Mouse (Mus musculus): ENCODE results near the gene Dpy19l1.

Gene Dpy19l1

DNA sequence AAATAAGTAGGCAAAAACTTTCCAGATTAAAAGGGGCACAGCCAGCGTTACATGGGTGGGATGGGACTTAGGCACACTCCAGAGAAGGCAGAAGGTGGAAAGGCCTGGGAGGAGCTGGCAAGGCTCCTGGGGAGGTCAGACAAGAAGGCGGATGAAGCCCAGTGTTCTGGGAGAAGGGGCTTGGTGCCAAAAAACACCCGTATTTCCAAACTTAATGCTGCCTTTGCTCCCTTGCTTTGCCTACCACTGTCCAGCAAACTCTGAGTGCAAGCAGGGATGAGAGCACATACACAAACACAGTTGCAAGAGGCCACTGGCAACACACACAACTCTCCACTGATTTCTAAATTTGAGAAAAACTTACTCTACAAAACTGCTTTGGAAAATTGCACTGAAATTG lies 81.7 kb downstream of the Dpy19l1 start:
- Histone ChIP-seq H3K27me3 (ENCODE audit: insufficient read depth, low read length) (no peaks in the 10 kb centered on the region), H3K36me3 (ENCODE audit: insufficient read depth, low read length) (peaks cover 79% of the 10 kb centered on the region)
- no peak for TF ChIP-seq CTCF (conservative IDR thresholded peaks at IDR 0.05; ENCODE audit: low read length)
- no peak for TF ChIP-seq NANOG (IDR thresholded peaks at IDR 0.05; ENCODE audit: borderline replicate concordance, low read length)
- TF ChIP-seq POU5F1 (IDR thresholded peaks at IDR 0.05; ENCODE audit: borderline replicate concordance, low read length) = no peak

DNA sequence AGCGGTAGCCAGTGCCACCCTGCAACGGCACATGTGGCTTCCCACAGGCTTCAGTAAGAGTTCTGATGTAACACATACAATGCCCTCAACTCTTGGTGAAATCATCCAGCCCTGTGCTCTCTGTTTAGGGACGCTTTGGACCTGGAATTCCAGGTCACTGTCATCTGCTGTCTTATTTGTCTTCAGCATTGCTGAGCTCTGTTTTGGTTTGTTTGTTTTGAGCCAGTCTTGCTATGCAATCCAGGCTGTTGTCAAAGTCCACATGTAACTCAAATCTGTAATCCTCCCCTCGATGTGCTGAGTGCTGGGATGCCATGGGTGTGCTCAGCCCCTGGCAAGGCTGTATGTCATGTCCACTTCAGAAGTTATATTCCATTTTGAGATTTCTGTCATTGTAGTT lies 82.8 kb downstream of the Dpy19l1 start:
- Histone ChIP-seq H3K36me3 (ENCODE audit: insufficient read depth, low read length) (peaks cover 74% of the 10 kb centered on the region), H3K27me3 (ENCODE audit: insufficient read depth, low read length) (no peaks in the 10 kb centered on the region), H3K4me3 (replicated peaks; ENCODE audit: low read length) (no peak overlapping the region), H3K4me1 (replicated peaks; ENCODE audit: low read depth, low read length) (no peaks in the 10 kb centered on the region), H3K9me3 (ENCODE audit: low read length) (0 out of 2 replicates have a peak, but pooled peaks cover 4% of the 10 kb centered on the region)
- TF ChIP-seq CTCF (conservative IDR thresholded peaks at IDR 0.05; ENCODE audit: low read length) = no peak
- no peak for TF ChIP-seq POU5F1 (IDR thresholded peaks at IDR 0.05; ENCODE audit: borderline replicate concordance, low read length)
- no peak for TF ChIP-seq NANOG (IDR thresholded peaks at IDR 0.05; ENCODE audit: borderline replicate concordance, low read length)

More for the DNA sequence above, 81.7 kb downstream of the Dpy19l1 start:
- H3K9me3 ChIP-seq (ENCODE audit: low read length) = 0 out of 2 replicates have a peak, but pooled peaks cover 4% of the 10 kb centered on the region
- no peaks in the 10 kb centered on the region for H3K4me1 ChIP-seq (replicated peaks; ENCODE audit: low read depth, low read length)
- no peak overlapping the region for H3K4me3 ChIP-seq (replicated peaks; ENCODE audit: low read length)

DNA sequence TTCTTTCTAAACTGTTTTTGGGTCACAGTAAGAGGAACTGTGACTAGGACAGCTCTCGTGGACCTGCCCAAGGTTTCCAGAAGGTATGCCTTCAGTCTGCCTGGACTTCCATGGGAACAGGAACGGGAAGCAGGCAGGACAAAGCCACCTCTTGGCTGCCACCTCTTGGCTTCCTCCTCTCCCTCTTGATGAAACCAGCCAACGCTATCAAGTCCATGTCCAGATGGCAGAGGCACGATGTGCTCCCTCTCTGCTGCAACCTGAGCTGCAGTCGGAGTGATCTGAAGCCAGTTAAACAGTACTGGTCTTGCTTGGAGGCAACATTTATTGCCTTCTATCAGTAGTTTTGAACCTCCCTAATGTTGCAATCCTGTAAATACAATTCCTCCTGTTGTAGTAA lies 84.7 kb downstream of the Dpy19l1 start:
- TF ChIP-seq NANOG (IDR thresholded peaks at IDR 0.05; ENCODE audit: borderline replicate concordance, low read length) (no peak), POU5F1 (IDR thresholded peaks at IDR 0.05; ENCODE audit: borderline replicate concordance, low read length) (no peak), CTCF (conservative IDR thresholded peaks at IDR 0.05; ENCODE audit: low read length) (no peak)
- Histone ChIP-seq H3K36me3 (ENCODE audit: insufficient read depth, low read length) (peaks cover 70% of the 10 kb centered on the region), H3K27me3 (ENCODE audit: insufficient read depth, low read length) (no peaks in the 10 kb centered on the region), H3K9me3 (ENCODE audit: low read length) (0 out of 2 replicates have a peak, but pooled peaks cover 4% of the 10 kb centered on the region), H3K4me1 (replicated peaks; ENCODE audit: low read depth, low read length) (peaks cover 4% of the 10 kb centered on the region; the same call in 1 of the 2 replicates), H3K4me3 (replicated peaks; ENCODE audit: low read length) (no peak overlapping the region)

DNA sequence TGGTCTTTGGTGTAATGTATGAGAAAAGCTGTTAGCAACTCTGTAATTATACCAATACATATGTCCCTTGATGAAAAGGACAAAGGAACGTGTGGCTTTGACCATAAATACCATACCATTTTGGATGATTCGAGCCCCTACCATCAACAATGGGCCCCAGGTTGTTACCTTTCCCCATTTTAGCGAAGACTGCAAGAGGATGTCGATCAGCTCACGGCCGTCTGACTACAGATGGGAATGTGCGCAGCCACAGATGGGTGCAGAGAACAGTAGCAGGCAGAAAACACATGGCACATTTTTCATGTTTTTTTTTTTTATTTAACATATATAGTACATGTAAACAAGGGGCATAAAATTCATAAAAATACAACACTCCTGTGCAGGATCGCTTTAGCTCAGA lies 91.5 kb downstream of the Dpy19l1 start:
- Histone ChIP-seq H3K4me3 (replicated peaks; ENCODE audit: low read length) (no peak overlapping the region), H3K4me1 (replicated peaks; ENCODE audit: low read depth, low read length) (peaks cover 4% of the 10 kb centered on the region; the same call in 1 of the 2 replicates), H3K27me3 (ENCODE audit: insufficient read depth, low read length) (no peaks in the 10 kb centered on the region), H3K36me3 (ENCODE audit: insufficient read depth, low read length) (peaks cover 26% of the 10 kb centered on the region), H3K9me3 (ENCODE audit: low read length) (no peaks in the 10 kb centered on the region)
- TF ChIP-seq NANOG (IDR thresholded peaks at IDR 0.05; ENCODE audit: borderline replicate concordance, low read length) = no peak
- no peak for TF ChIP-seq POU5F1 (IDR thresholded peaks at IDR 0.05; ENCODE audit: borderline replicate concordance, low read length)
- TF ChIP-seq CTCF (conservative IDR thresholded peaks at IDR 0.05; ENCODE audit: low read length) = no peak

DNA sequence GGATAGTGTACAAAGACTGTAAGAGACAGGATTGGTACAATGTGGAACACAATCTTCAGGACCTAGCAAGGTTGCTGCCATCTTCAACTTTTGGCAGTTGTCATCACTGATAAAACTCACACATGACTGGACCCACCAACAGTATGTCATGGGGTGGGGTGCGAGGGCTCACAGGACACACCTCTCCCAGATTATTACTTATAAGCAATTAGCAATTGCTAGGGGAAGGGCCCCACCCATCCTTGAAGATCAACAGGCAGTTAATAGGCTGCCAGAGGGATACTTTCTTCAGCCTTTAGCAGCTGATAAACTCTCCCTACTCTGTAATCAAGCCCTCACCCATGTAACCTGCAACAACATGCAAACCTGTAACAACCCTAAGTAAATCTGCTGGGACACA lies 92.5 kb downstream of the Dpy19l1 start:
- H3K36me3 ChIP-seq (ENCODE audit: insufficient read depth, low read length) = peaks cover 26% of the 10 kb centered on the region
- H3K27me3 ChIP-seq (ENCODE audit: insufficient read depth, low read length) = no peaks in the 10 kb centered on the region
- H3K9me3 ChIP-seq (ENCODE audit: low read length) = no peaks in the 10 kb centered on the region
- no peak overlapping the region for H3K4me3 ChIP-seq (replicated peaks; ENCODE audit: low read length)
- H3K4me1 ChIP-seq (replicated peaks; ENCODE audit: low read depth, low read length) = peaks cover 4% of the 10 kb centered on the region; the same call in 1 of the 2 replicates
- no peak for TF ChIP-seq POU5F1 (IDR thresholded peaks at IDR 0.05; ENCODE audit: borderline replicate concordance, low read length)
- TF ChIP-seq NANOG (IDR thresholded peaks at IDR 0.05; ENCODE audit: borderline replicate concordance, low read length) = no peak
- no peak for TF ChIP-seq CTCF (conservative IDR thresholded peaks at IDR 0.05; ENCODE audit: low read length)

DNA sequence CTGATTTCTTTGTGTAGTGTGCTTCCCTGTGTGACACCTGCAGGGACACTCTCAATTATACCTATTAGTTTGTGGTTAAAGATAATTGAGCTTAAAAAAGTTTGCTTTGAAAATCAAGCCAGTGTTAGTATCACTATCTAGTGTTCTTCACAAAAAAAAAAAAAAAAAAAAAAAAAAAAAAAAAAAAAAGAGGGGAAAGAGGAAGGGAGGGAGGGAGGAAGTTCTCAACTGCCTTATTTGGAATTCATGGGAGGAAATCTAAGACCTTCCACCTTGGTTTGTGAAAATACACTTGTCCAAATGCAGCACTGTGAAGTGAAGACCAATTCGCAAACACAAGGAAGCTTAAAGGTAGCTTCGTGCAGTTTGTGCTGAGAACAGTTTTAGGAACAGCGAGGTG lies 94.9 kb downstream of the Dpy19l1 start:
- Histone ChIP-seq H3K4me3 (replicated peaks; ENCODE audit: low read length) (no peak overlapping the region), H3K36me3 (ENCODE audit: insufficient read depth, low read length) (peaks cover 13% of the 10 kb centered on the region), H3K4me1 (replicated peaks; ENCODE audit: low read depth, low read length) (no peaks in the 10 kb centered on the region), H3K9me3 (ENCODE audit: low read length) (no peaks in the 10 kb centered on the region), H3K27me3 (ENCODE audit: insufficient read depth, low read length) (no peaks in the 10 kb centered on the region)
- no peak for TF ChIP-seq CTCF (conservative IDR thresholded peaks at IDR 0.05; ENCODE audit: low read length)
- TF ChIP-seq POU5F1 (IDR thresholded peaks at IDR 0.05; ENCODE audit: borderline replicate concordance, low read length) = no peak
- TF ChIP-seq NANOG (IDR thresholded peaks at IDR 0.05; ENCODE audit: borderline replicate concordance, low read length) = no peak

DNA sequence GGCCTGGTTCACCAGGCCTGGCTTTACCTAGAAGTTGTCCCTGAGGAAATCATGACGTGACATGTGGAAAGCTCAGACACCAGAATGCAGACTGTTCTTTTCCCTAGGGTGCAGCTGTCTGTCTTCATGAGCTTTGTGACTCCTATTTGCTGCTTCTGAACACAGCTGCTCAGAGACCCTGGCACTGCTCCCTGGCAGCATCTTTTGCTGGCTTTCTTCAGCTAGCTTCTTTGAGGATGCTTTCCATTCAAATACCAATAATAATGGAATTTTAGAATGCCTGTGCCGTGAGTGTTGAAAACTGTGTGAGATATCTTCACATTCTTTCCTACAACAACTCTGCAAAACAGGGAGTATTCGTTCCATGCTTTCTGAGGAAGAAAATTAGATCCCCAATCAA lies 108.8 kb downstream of the Dpy19l1 start:
- Histone ChIP-seq H3K9me3 (ENCODE audit: low read length) (peaks cover 10% of the 10 kb centered on the region), H3K36me3 (ENCODE audit: insufficient read depth, low read length) (no peaks in the 10 kb centered on the region), H3K27me3 (ENCODE audit: insufficient read depth, low read length) (no peaks in the 10 kb centered on the region), H3K4me1 (replicated peaks; ENCODE audit: low read depth, low read length) (no peaks in the 10 kb centered on the region), H3K4me3 (replicated peaks; ENCODE audit: low read length) (no peak overlapping the region)
- TF ChIP-seq CTCF (conservative IDR thresholded peaks at IDR 0.05; ENCODE audit: low read length) (no peak), NANOG (IDR thresholded peaks at IDR 0.05; ENCODE audit: borderline replicate concordance, low read length) (no peak), POU5F1 (IDR thresholded peaks at IDR 0.05; ENCODE audit: borderline replicate concordance, low read length) (no peak)

DNA sequence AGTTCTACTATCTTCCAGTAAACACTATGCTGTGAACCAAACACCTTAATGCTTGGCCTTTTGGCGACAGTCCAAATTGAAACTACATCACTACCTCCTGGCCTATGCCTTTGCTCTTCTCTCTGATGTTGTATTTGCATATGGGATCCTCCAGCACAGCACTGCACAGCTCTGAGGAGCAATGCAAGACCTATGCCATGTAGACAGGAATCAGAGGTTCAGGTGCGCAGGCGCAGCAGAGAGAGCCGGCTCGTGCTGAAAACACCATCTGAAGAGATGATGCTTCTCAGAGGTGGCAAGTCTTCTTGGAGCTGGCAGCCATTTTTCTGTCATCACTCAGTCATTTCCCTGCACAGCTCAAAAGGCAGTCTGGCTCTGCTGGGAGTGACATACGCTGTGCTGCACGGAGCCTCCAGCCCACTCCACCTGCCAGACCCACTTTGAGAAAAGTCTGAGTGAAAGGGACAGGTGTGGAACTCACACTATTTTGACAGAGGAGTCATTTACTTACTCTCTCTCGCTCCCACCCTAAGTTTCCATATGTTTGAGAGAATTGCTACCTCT lies 112.1 kb downstream of the Dpy19l1 start:
- Histone ChIP-seq H3K4me1 (replicated peaks; ENCODE audit: low read depth, low read length) (peaks cover 9% of the 10 kb centered on the region; the same call in 1 of the 2 replicates), H3K9me3 (ENCODE audit: low read length) (peaks cover 10% of the 10 kb centered on the region), H3K27me3 (ENCODE audit: insufficient read depth, low read length) (no peaks in the 10 kb centered on the region), H3K4me3 (replicated peaks; ENCODE audit: low read length) (no peak overlapping the region), H3K36me3 (ENCODE audit: insufficient read depth, low read length) (no peaks in the 10 kb centered on the region)
- no peak for TF ChIP-seq NANOG (IDR thresholded peaks at IDR 0.05; ENCODE audit: borderline replicate concordance, low read length)
- TF ChIP-seq CTCF (conservative IDR thresholded peaks at IDR 0.05; ENCODE audit: low read length) = no peak
- no peak for TF ChIP-seq POU5F1 (IDR thresholded peaks at IDR 0.05; ENCODE audit: borderline replicate concordance, low read length)

DNA sequence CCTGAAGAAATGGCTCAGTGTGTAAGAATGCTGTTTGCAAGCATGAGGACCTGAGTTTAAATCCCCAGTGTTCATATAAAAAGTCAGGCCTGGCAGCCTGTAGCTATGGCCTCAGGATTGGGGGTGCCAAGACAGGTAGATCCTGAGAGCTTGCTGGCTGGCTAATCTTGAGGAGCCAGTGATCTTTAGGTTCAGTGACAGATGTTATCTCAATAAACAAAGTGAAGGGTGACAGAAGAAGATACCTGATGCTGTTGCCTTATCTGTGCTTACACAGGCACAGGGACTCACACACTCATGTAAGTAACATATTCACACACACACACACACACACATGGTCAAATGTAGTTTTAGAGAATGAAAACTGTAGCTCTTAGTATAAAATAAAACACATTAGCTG lies 115.7 kb downstream of the Dpy19l1 start:
- H3K4me1 ChIP-seq (replicated peaks; ENCODE audit: low read depth, low read length) = peaks cover 9% of the 10 kb centered on the region; the same call in 1 of the 2 replicates
- H3K9me3 ChIP-seq (ENCODE audit: low read length) = peaks cover 10% of the 10 kb centered on the region
- H3K36me3 ChIP-seq (ENCODE audit: insufficient read depth, low read length) = no peaks in the 10 kb centered on the region
- H3K27me3 ChIP-seq (ENCODE audit: insufficient read depth, low read length) = no peaks in the 10 kb centered on the region
- TF ChIP-seq CTCF (conservative IDR thresholded peaks at IDR 0.05; ENCODE audit: low read length) = no peak
- TF ChIP-seq POU5F1 (IDR thresholded peaks at IDR 0.05; ENCODE audit: borderline replicate concordance, low read length) = no peak
- TF ChIP-seq NANOG (IDR thresholded peaks at IDR 0.05; ENCODE audit: borderline replicate concordance, low read length) = no peak
- H3K4me3 ChIP-seq (replicated peaks; ENCODE audit: low read length) = no peak overlapping the region
